Mouse (Mus musculus) forebrain, embryonic 16.5 days (tissue): ENCODE measurements around the gene Unc5b. TPM values are rescaled to one million over a fixed set of nuclear protein-coding genes. Genes with fewer than 3 reads are reported as not detected.

Experiments
- ATAC-seq: fragments of 200-750 bp; cut with Nextera tagmentation; 2 replicates; pipeline ENCODE4 v1.8.0; 2017; ENCODE audit warnings: mild to moderate bottlenecking, moderate library complexity
- H3K27ac ChIP-seq: fragments of 300-500 bp; sonication (generic); 2 replicates; pipeline ENCODE4 v1.5.1; 2014; ENCODE audit warnings: low read length, control low read depth
- H3K27me3 ChIP-seq: fragments of 300-500 bp; sonication (generic); replicated peaks from 2 replicates; pipeline ENCODE4 v1.6.1; 2014; ENCODE audit warnings: low read length; ENCODE audit not compliant: control insufficient read depth, insufficient read depth
- H3K36me3 ChIP-seq: fragments of 300-500 bp; sonication (generic); 2 replicates; pipeline ENCODE4 v1.6.1; 2014; ENCODE audit not compliant: control insufficient read depth, insufficient read depth
- H3K4me1 ChIP-seq: fragments of 300-500 bp; sonication (generic); replicated peaks from 2 replicates; pipeline ENCODE4 v1.6.1; 2014; ENCODE audit warnings: low read length; ENCODE audit not compliant: control insufficient read depth, insufficient read depth
- H3K4me2 ChIP-seq: fragments of 300-500 bp; sonication (generic); 2 replicates; pipeline ENCODE4 v1.6.1; 2014; ENCODE audit warnings: mild to moderate bottlenecking, low read length, control low read depth
- H3K4me3 ChIP-seq: fragments of 300-500 bp; sonication (generic); replicated peaks from 2 replicates; pipeline ENCODE4 v1.5.1; 2014; ENCODE audit warnings: mild to moderate bottlenecking, low read length, control low read depth
- H3K9ac ChIP-seq: fragments of 300-500 bp; sonication (generic); replicated peaks from 2 replicates; pipeline ENCODE4 v1.6.1; 2014; ENCODE audit warnings: low read depth, low read length, control low read depth
- H3K9me3 ChIP-seq: fragments of 300-500 bp; sonication (generic); 2 replicates; pipeline ENCODE4 v1.6.1; 2016; ENCODE audit warnings: low read length; ENCODE audit not compliant: control insufficient read depth
- WGBS: fragments of 180-500 bp; shearing (Covaris S2); extraction: QIAGEN DNeasy Blood & Tissue Kit; methylation state at CpG from one replicate; pipeline ENCODE4 v1.1.7; 2014; 5-methylcytosine and 5-hydroxymethylcytosine counted together
- polyA plus RNA-seq: library from polyadenylated mRNA; unstranded; fragments of >200 nt; fragmentation: Nextera tagmentation; extraction: Ambion mirVana; gene quantifications from 2 replicates; pipeline ENCODE4 v1.2.1, GENCODE M21; 2015

Gene Unc5b
- polyA plus RNA-seq, 1 experiment from 2014 or later, result 2.6 TPM

GRCm38 (mm10) chr10:60822641-60823425 is 8.5 kb downstream of the Unc5b start:
- no peak for ATAC-seq
- Histone ChIP-seq H3K36me3 (no peaks in the 10 kb centered on the region), H3K9ac (no peak overlapping the region), H3K4me1 (peaks cover 19% of the 10 kb centered on the region), H3K27me3 (peaks cover under 1% of the 10 kb centered on the region; the same call in 1 of the 2 replicates), H3K4me2 (no peak overlapping the region), H3K27ac (no peak overlapping the region), H3K4me3 (no peak overlapping the region), H3K9me3 (no peaks in the 10 kb centered on the region)
- 72% methylated on average over 17 of the region's 17 CpGs for WGBS

GRCm38 (mm10) chr10:60821736-60822358 is 9.5 kb downstream of the Unc5b start:
- Histone ChIP-seq H3K9ac (no peak overlapping the region), H3K4me2 (no peak overlapping the region), H3K4me3 (no peak overlapping the region), H3K27me3 (no peaks in the 10 kb centered on the region), H3K36me3 (no peaks in the 10 kb centered on the region), H3K4me1 (peaks cover 16% of the 10 kb centered on the region), H3K27ac (no peak overlapping the region), H3K9me3 (no peaks in the 10 kb centered on the region)
- no peak for ATAC-seq
- 40% methylated on average over 7 of the region's 7 CpGs for whole genome bisulfite sequencing

- no peak overlapping the region for H3K4me3 ChIP-seq
- no peaks in the 10 kb centered on the region for H3K27me3 ChIP-seq
- ATAC-seq, result no peak
- H3K4me1 ChIP-seq, result peaks cover 16% of the 10 kb centered on the region
- no peak overlapping the region for H3K27ac ChIP-seq
- H3K9me3 ChIP-seq, result no peaks in the 10 kb centered on the region
- no peak overlapping the region for H3K9ac ChIP-seq
- no peak overlapping the region for H3K4me2 ChIP-seq
- no peaks in the 10 kb centered on the region for H3K36me3 ChIP-seq
These were observed 10.1 kb downstream of the Unc5b start for GRCm38 (mm10) chr10:60821311-60821710.

- Histone ChIP-seq H3K27ac (no peak overlapping the region), H3K4me1 (peaks cover 20% of the 10 kb centered on the region), H3K36me3 (no peaks in the 10 kb centered on the region), H3K9me3 (no peaks in the 10 kb centered on the region), H3K4me3 (no peak overlapping the region), H3K27me3 (no peaks in the 10 kb centered on the region), H3K9ac (no peak overlapping the region), H3K4me2 (no peak overlapping the region)
- 80% methylated on average over 11 of the region's 11 CpGs for WGBS
- ATAC-seq, result no peak
These were observed 10.8 kb downstream of the Unc5b start for GRCm38 (mm10) chr10:60820552-60820951.

- Histone ChIP-seq H3K4me2 (no peak overlapping the region), H3K27ac (no peak overlapping the region), H3K4me1 (peaks cover 20% of the 10 kb centered on the region), H3K36me3 (no peaks in the 10 kb centered on the region), H3K9ac (no peak overlapping the region), H3K9me3 (no peaks in the 10 kb centered on the region), H3K27me3 (no peaks in the 10 kb centered on the region), H3K4me3 (no peak overlapping the region)
- WGBS, result 89% methylated on average over 12 of the region's 12 CpGs
- ATAC-seq, result no peak
These were observed 11.7 kb downstream of the Unc5b start for GRCm38 (mm10) chr10:60819654-60820192.

GRCm38 (mm10) chr10:60819179-60819578 is 12.2 kb downstream of the Unc5b start:
- Histone ChIP-seq H3K9me3 (no peaks in the 10 kb centered on the region), H3K4me3 (no peak overlapping the region), H3K4me1 (peaks cover 20% of the 10 kb centered on the region), H3K36me3 (no peaks in the 10 kb centered on the region), H3K27me3 (0 out of 2 replicates have a peak, but pooled peaks cover 2% of the 10 kb centered on the region), H3K27ac (no peak overlapping the region), H3K9ac (no peak overlapping the region), H3K4me2 (no peak overlapping the region)
- no peak for ATAC-seq
- WGBS, result 69% methylated on average over 5 of the region's 5 CpGs

GRCm38 (mm10) chr10:60818708-60819107 is 12.7 kb downstream of the Unc5b start:
- H3K4me3 ChIP-seq, result no peak overlapping the region
- peaks cover 20% of the 10 kb centered on the region for H3K4me1 ChIP-seq
- no peak overlapping the region for H3K9ac ChIP-seq
- no peak overlapping the region for H3K27ac ChIP-seq
- no peak for ATAC-seq
- no peak overlapping the region for H3K4me2 ChIP-seq
- no peaks in the 10 kb centered on the region for H3K9me3 ChIP-seq
- no peaks in the 10 kb centered on the region for H3K36me3 ChIP-seq
- H3K27me3 ChIP-seq, result 0 out of 2 replicates have a peak, but pooled peaks cover 2% of the 10 kb centered on the region
- WGBS, result 91% methylated on average over 7 of the region's 7 CpGs

- H3K4me3 ChIP-seq, result no peak overlapping the region
- no peak for ATAC-seq
- H3K4me1 ChIP-seq, result peaks cover 20% of the 10 kb centered on the region
- H3K27ac ChIP-seq, result no peak overlapping the region
- no peaks in the 10 kb centered on the region for H3K36me3 ChIP-seq
- H3K27me3 ChIP-seq, result 0 out of 2 replicates have a peak, but pooled peaks cover 4% of the 10 kb centered on the region
- no peak overlapping the region for H3K4me2 ChIP-seq
- WGBS, result 91% methylated on average over 6 of the region's 6 CpGs
- no peaks in the 10 kb centered on the region for H3K9me3 ChIP-seq
- no peak overlapping the region for H3K9ac ChIP-seq
These were observed 13.5 kb downstream of the Unc5b start for GRCm38 (mm10) chr10:60817868-60818267.

GRCm38 (mm10) chr10:60816872-60817648 is 14.3 kb downstream of the Unc5b start:
- H3K27me3 ChIP-seq, result peaks cover 6% of the 10 kb centered on the region; the same call in 1 of the 2 replicates
- H3K4me2 ChIP-seq, result peak overlapping the region; percentile 9; the same call in 1 of the 2 replicates
- H3K9ac ChIP-seq, result no peak overlapping the region
- peaks cover 20% of the 10 kb centered on the region for H3K4me1 ChIP-seq
- peak; percentile 78 for ATAC-seq
- H3K27ac ChIP-seq, result peak overlapping the region; percentile 34; the same call in 1 of the 2 replicates
- WGBS, result 31% methylated on average over 14 of the region's 14 CpGs
- no peak overlapping the region for H3K4me3 ChIP-seq
- no peaks in the 10 kb centered on the region for H3K9me3 ChIP-seq
- H3K36me3 ChIP-seq, result no peaks in the 10 kb centered on the region
